Comparison of ENCODE assay signal across 8 mouse cellular contexts in genomic region chr5:66151301-66152188, GRCm38 (mm10). TPM values are rescaled to one million over a fixed set of nuclear protein-coding genes. Genes with fewer than 3 reads are reported as not detected.
DNase-seq lines count a peak whose midpoint lies in the region; ATAC-seq and TF ChIP-seq lines count a peak whose summit lies in the region.

No protein-coding gene starts in this region.

- no peaks in the 10 kb centered on the region for H3K9me3 ChIP-seq in embryonic facial prominence, embryonic 12.5 days
- no peaks in the 10 kb centered on the region for H3K9me3 ChIP-seq in hindbrain, embryonic 10.5 days
- H3K9me3 ChIP-seq in limb, embryonic 13.5 days = no peaks in the 10 kb centered on the region
- no peaks in the 10 kb centered on the region for H3K9me3 ChIP-seq in midbrain, embryonic 16.5 days (replicated peaks; ENCODE audit: control insufficient read depth, low read length, poor library complexity, severe bottlenecking)
- H3K9me3 ChIP-seq in stomach, embryonic 16.5 days (replicated peaks; ENCODE audit: control insufficient read depth, low read length) = no peaks in the 10 kb centered on the region

- no peaks in the 10 kb centered on the region for H3K36me3 ChIP-seq in embryonic facial prominence, embryonic 12.5 days
- no peaks in the 10 kb centered on the region for H3K36me3 ChIP-seq in hindbrain, embryonic 10.5 days
- no peaks in the 10 kb centered on the region for H3K36me3 ChIP-seq in limb, embryonic 13.5 days
- H3K36me3 ChIP-seq in midbrain, embryonic 16.5 days (ENCODE audit: control insufficient read depth, insufficient read depth, low read length) = no peaks in the 10 kb centered on the region
- H3K36me3 ChIP-seq in stomach, embryonic 16.5 days (ENCODE audit: control insufficient read depth, insufficient read depth, low read length) = no peaks in the 10 kb centered on the region

- no peak overlapping the region for H3K27ac ChIP-seq in layer of hippocampus, adult 2 months
- peak overlapping the region; percentile 73 for H3K27ac ChIP-seq in embryonic facial prominence, embryonic 12.5 days
- peak overlapping the region; percentile 80 for H3K27ac ChIP-seq in hindbrain, embryonic 10.5 days
- peak overlapping the region; percentile 72 for H3K27ac ChIP-seq in limb, embryonic 13.5 days
- no peak overlapping the region for H3K27ac ChIP-seq in midbrain, embryonic 16.5 days (ENCODE audit: low read length)
- H3K27ac ChIP-seq in stomach, embryonic 16.5 days (ENCODE audit: low read length) = peak overlapping the region; percentile 99

- H3K9ac ChIP-seq in embryonic facial prominence, embryonic 12.5 days = 0 out of 2 replicates have a peak overlapping the region, but pooled peaks have one; percentile 59
- H3K9ac ChIP-seq in limb, embryonic 13.5 days = peak overlapping the region; percentile 73
- peak overlapping the region; percentile 53 for H3K9ac ChIP-seq in midbrain, embryonic 16.5 days (ENCODE audit: low read depth, low read length)
- peak overlapping the region; percentile 81 for H3K9ac ChIP-seq in stomach, embryonic 16.5 days (ENCODE audit: low read length)

- no peak for DNase-seq in layer of hippocampus, adult 2 months (ENCODE audit: low spot score in 2 of 2)
- DNase-seq in layer of hippocampus, postnatal 25 days (ENCODE audit: extremely low spot score in 1 of 2, low spot score in 1 of 2) = no peak
- peak; percentile 62 for DNase-seq in hindbrain, embryonic 10.5 days (ENCODE audit: low spot score)

- TF ChIP-seq CTCF in layer of hippocampus, adult 2 months (conservative IDR thresholded peaks at IDR 0.05) = no peak

- peaks cover 15% of the 10 kb centered on the region for H3K27me3 ChIP-seq in embryonic facial prominence, embryonic 12.5 days
- H3K27me3 ChIP-seq in hindbrain, embryonic 10.5 days (ENCODE audit: insufficient read depth, poor library complexity, severe bottlenecking) = peaks cover 64% of the 10 kb centered on the region
- peaks cover 40% of the 10 kb centered on the region for H3K27me3 ChIP-seq in limb, embryonic 13.5 days
- H3K27me3 ChIP-seq in midbrain, embryonic 16.5 days (ENCODE audit: control insufficient read depth, insufficient read depth, low read depth, low read length) = peaks cover 15% of the 10 kb centered on the region
- H3K27me3 ChIP-seq in stomach, embryonic 16.5 days (ENCODE audit: control insufficient read depth, insufficient read depth, low read length) = peaks cover 7% of the 10 kb centered on the region; the same call in 1 of the 2 replicates

- ATAC-seq in embryonic facial prominence, embryonic 12.5 days (ENCODE audit: insufficient number of reproducible peaks, insufficient read depth, low FRiP score, low TSS enrichment) = peak; percentile 70
- ATAC-seq in limb, embryonic 13.5 days (ENCODE audit: low FRiP score, low read depth) = peak; percentile 45
- ATAC-seq in midbrain, embryonic 16.5 days = peak; percentile 32; the same call in 1 of the 2 replicates
- peak; percentile 74 for ATAC-seq in stomach, embryonic 16.5 days (ENCODE audit: insufficient read depth, low FRiP score)
- ATAC-seq in frontal cortex, adult (ENCODE audit: low TSS enrichment) = no peak

- peak overlapping the region; percentile 90 for H3K4me2 ChIP-seq in embryonic facial prominence, embryonic 12.5 days (replicated peaks)
- H3K4me2 ChIP-seq in limb, embryonic 13.5 days (replicated peaks) = peak overlapping the region; percentile 93
- peak overlapping the region; percentile 74 for H3K4me2 ChIP-seq in midbrain, embryonic 16.5 days (ENCODE audit: low read length)
- H3K4me2 ChIP-seq in stomach, embryonic 16.5 days (ENCODE audit: low read depth, low read length) = peak overlapping the region; percentile 59

- peaks cover 14% of the 10 kb centered on the region for H3K4me1 ChIP-seq in embryonic facial prominence, embryonic 12.5 days
- H3K4me1 ChIP-seq in hindbrain, embryonic 10.5 days (replicated peaks) = peaks cover 27% of the 10 kb centered on the region
- peaks cover 13% of the 10 kb centered on the region for H3K4me1 ChIP-seq in limb, embryonic 13.5 days
- H3K4me1 ChIP-seq in midbrain, embryonic 16.5 days (ENCODE audit: control insufficient read depth, insufficient read depth, low read length) = peaks cover 16% of the 10 kb centered on the region
- H3K4me1 ChIP-seq in stomach, embryonic 16.5 days (ENCODE audit: control insufficient read depth, insufficient read depth, low read length) = peaks cover 5% of the 10 kb centered on the region; the same call in 1 of the 2 replicates

- 5% methylated on average over 37 of the region's 37 CpGs for WGBS in embryonic facial prominence, embryonic 12.5 days
- WGBS in hindbrain, embryonic 10.5 days = 4% methylated on average over 37 of the region's 37 CpGs
- 9% methylated on average over 37 of the region's 37 CpGs for WGBS in limb, embryonic 13.5 days
- 9% methylated on average over 32 of the region's 37 CpGs for WGBS in midbrain, embryonic 16.5 days
- 12% methylated on average over 37 of the region's 37 CpGs for WGBS in stomach, embryonic 16.5 days

- H3K4me3 ChIP-seq in layer of hippocampus, adult 2 months = peak overlapping the region; percentile 47
- peak overlapping the region; percentile 42 for H3K4me3 ChIP-seq in embryonic facial prominence, embryonic 12.5 days
- H3K4me3 ChIP-seq in hindbrain, embryonic 10.5 days = peak overlapping the region; percentile 55
- H3K4me3 ChIP-seq in limb, embryonic 13.5 days = peak overlapping the region; percentile 54
- peak overlapping the region; percentile 42 for H3K4me3 ChIP-seq in midbrain, embryonic 16.5 days (ENCODE audit: low read depth, low read length)
- peak overlapping the region; percentile 53 for H3K4me3 ChIP-seq in stomach, embryonic 16.5 days (replicated peaks; ENCODE audit: low read length)

RNA-seq across cellular contexts. Expression of gene Rbm47, which starts 21.4 kb away (rescaled TPM):
- total RNA-seq in layer of hippocampus, adult 2 months (2021) = 1 to 10 TPM; 1.7 TPM
- 1 to 10 TPM; 1.3 TPM for total RNA-seq in layer of hippocampus, postnatal 25 days (2021)
- polyA plus RNA-seq in embryonic facial prominence, embryonic 12.5 days (2016; fragmentation: Nextera tagmentation; extraction: Ambion mirVana) = 4.5 and 5.0 TPM in 2 replicates
- polyA plus RNA-seq in hindbrain, embryonic 10.5 days (2016; fragmentation: Nextera tagmentation; extraction: Ambion mirVana) = 7.3 and 9.9 TPM in 2 replicates
- polyA plus RNA-seq in limb, embryonic 13.5 days (2015; fragmentation: Nextera tagmentation; extraction: Ambion mirVana) = 3.7 and 4.0 TPM in 2 replicates
- 1.9 and 3.3 TPM in 2 replicates for polyA plus RNA-seq in midbrain, embryonic 16.5 days (2015; fragmentation: Nextera tagmentation; extraction: Ambion mirVana)
- 79.1 and 84.6 TPM in 2 replicates for polyA plus RNA-seq in stomach, embryonic 16.5 days (2015; fragmentation: Nextera tagmentation; extraction: Ambion mirVana)

Comparison
In these comparisons a context has a peak if more than half of its experiments do, and no peak if none do; other contexts are left out.
1. H3K27ac ChIP-seq: peak in embryonic facial prominence, embryonic 12.5 days (single experiment), hindbrain, embryonic 10.5 days (single experiment), limb, embryonic 13.5 days (single experiment) and stomach, embryonic 16.5 days (single experiment); none in layer of hippocampus, adult 2 months (single experiment) and midbrain, embryonic 16.5 days (single experiment).
2. Peak in every context shown above with its lines, with median percentiles within 50 percentile points of each other: H3K4me3 ChIP-seq, H3K4me2 ChIP-seq and H3K9ac ChIP-seq.